Mouse (Mus musculus): ENCODE results near the gene Fnip1. TPM values are rescaled to one million over a fixed set of nuclear protein-coding genes. Genes with fewer than 3 reads are reported as not detected.

The Fnip1 gene
- polyA plus RNA-seq, 1 experiment: 15.8 TPM

GRCm38 (mm10) chr11:54454516-54454915 is 16.5 kb downstream of the Fnip1 start:
- H3K4me3 ChIP-seq (ENCODE audit: insufficient read depth, low read length): no peak overlapping the region
- no peaks in the 10 kb centered on the region; the same call in 1 of the 2 replicates for H3K4me1 ChIP-seq (ENCODE audit: control insufficient read depth, insufficient read depth, low read length)
- H3K27ac ChIP-seq (ENCODE audit: insufficient read depth, low read length): no peak overlapping the region
- TF ChIP-seq CTCF (IDR thresholded peaks at IDR 0.05; ENCODE audit: extremely low read depth, insufficient read depth, low read length) (no peak), POLR2A (IDR thresholded peaks at IDR 0.05; ENCODE audit: extremely low read depth, insufficient read depth, low read length) (no peak)

GRCm38 (mm10) chr11:54456875-54457274 is 18.9 kb downstream of the Fnip1 start:
- no peaks in the 10 kb centered on the region; the same call in 1 of the 2 replicates for H3K4me1 ChIP-seq (ENCODE audit: control insufficient read depth, insufficient read depth, low read length)
- H3K27ac ChIP-seq (ENCODE audit: insufficient read depth, low read length): no peak overlapping the region
- TF ChIP-seq CTCF (IDR thresholded peaks at IDR 0.05; ENCODE audit: extremely low read depth, insufficient read depth, low read length) (no peak), POLR2A (IDR thresholded peaks at IDR 0.05; ENCODE audit: extremely low read depth, insufficient read depth, low read length) (no peak)
- H3K4me3 ChIP-seq (ENCODE audit: insufficient read depth, low read length): no peak overlapping the region

- Histone ChIP-seq H3K27ac (ENCODE audit: insufficient read depth, low read length) (no peak overlapping the region), H3K4me3 (ENCODE audit: insufficient read depth, low read length) (no peak overlapping the region), H3K4me1 (ENCODE audit: control insufficient read depth, insufficient read depth, low read length) (no peaks in the 10 kb centered on the region; the same call in 1 of the 2 replicates)
- TF ChIP-seq POLR2A (IDR thresholded peaks at IDR 0.05; ENCODE audit: extremely low read depth, insufficient read depth, low read length): no peak
These were observed 20.2 kb downstream of the Fnip1 start for GRCm38 (mm10) chr11:54458168-54458567.

GRCm38 (mm10) chr11:54464557-54465244 is 26.7 kb downstream of the Fnip1 start:
- no peak for TF ChIP-seq POLR2A (IDR thresholded peaks at IDR 0.05; ENCODE audit: extremely low read depth, insufficient read depth, low read length)
- no peak for TF ChIP-seq CTCF (IDR thresholded peaks at IDR 0.05; ENCODE audit: extremely low read depth, insufficient read depth, low read length)
- Histone ChIP-seq H3K4me3 (ENCODE audit: insufficient read depth, low read length) (no peak overlapping the region), H3K27ac (ENCODE audit: insufficient read depth, low read length) (peak overlapping the region; percentile 87), H3K4me1 (ENCODE audit: control insufficient read depth, insufficient read depth, low read length) (peaks cover 2% of the 10 kb centered on the region; the same call in 1 of the 2 replicates)

GRCm38 (mm10) chr11:54472231-54472630 is 34.2 kb downstream of the Fnip1 start:
- TF ChIP-seq CTCF (IDR thresholded peaks at IDR 0.05; ENCODE audit: extremely low read depth, insufficient read depth, low read length) (no peak), POLR2A (IDR thresholded peaks at IDR 0.05; ENCODE audit: extremely low read depth, insufficient read depth, low read length) (no peak)
- Histone ChIP-seq H3K27ac (ENCODE audit: insufficient read depth, low read length) (no peak overlapping the region), H3K4me3 (ENCODE audit: insufficient read depth, low read length) (no peak overlapping the region), H3K4me1 (ENCODE audit: control insufficient read depth, insufficient read depth, low read length) (no peaks in the 10 kb centered on the region)

GRCm38 (mm10) chr11:54478414-54478813 is 40.4 kb downstream of the Fnip1 start:
- TF ChIP-seq CTCF (IDR thresholded peaks at IDR 0.05; ENCODE audit: extremely low read depth, insufficient read depth, low read length): no peak
- no peak for TF ChIP-seq POLR2A (IDR thresholded peaks at IDR 0.05; ENCODE audit: extremely low read depth, insufficient read depth, low read length)
- H3K4me3 ChIP-seq (ENCODE audit: insufficient read depth, low read length): no peak overlapping the region
- no peak overlapping the region for H3K27ac ChIP-seq (ENCODE audit: insufficient read depth, low read length)
- peaks cover 2% of the 10 kb centered on the region; the same call in 1 of the 2 replicates for H3K4me1 ChIP-seq (ENCODE audit: control insufficient read depth, insufficient read depth, low read length)

GRCm38 (mm10) chr11:54486041-54486440 is 48.0 kb downstream of the Fnip1 start:
- no peak overlapping the region for H3K27ac ChIP-seq (ENCODE audit: insufficient read depth, low read length)
- no peak overlapping the region for H3K4me3 ChIP-seq (ENCODE audit: insufficient read depth, low read length)
- TF ChIP-seq CTCF (IDR thresholded peaks at IDR 0.05; ENCODE audit: extremely low read depth, insufficient read depth, low read length) (no peak), POLR2A (IDR thresholded peaks at IDR 0.05; ENCODE audit: extremely low read depth, insufficient read depth, low read length) (no peak)

GRCm38 (mm10) chr11:54491946-54492558 is 54.1 kb downstream of the Fnip1 start:
- H3K4me3 ChIP-seq (ENCODE audit: insufficient read depth, low read length): no peak overlapping the region
- H3K27ac ChIP-seq (ENCODE audit: insufficient read depth, low read length): no peak overlapping the region
- TF ChIP-seq CTCF (IDR thresholded peaks at IDR 0.05; ENCODE audit: extremely low read depth, insufficient read depth, low read length): no peak
- no peak for TF ChIP-seq POLR2A (IDR thresholded peaks at IDR 0.05; ENCODE audit: extremely low read depth, insufficient read depth, low read length)
- H3K4me1 ChIP-seq (ENCODE audit: control insufficient read depth, insufficient read depth, low read length): no peaks in the 10 kb centered on the region

More at GRCm38 (mm10) chr11:54486041-54486440, 48.0 kb downstream of the Fnip1 start:
- no peaks in the 10 kb centered on the region for H3K4me1 ChIP-seq (ENCODE audit: control insufficient read depth, insufficient read depth, low read length)

GRCm38 (mm10) chr11:54492559-54492958 is 54.6 kb downstream of the Fnip1 start:
- Histone ChIP-seq H3K27ac (ENCODE audit: insufficient read depth, low read length) (no peak overlapping the region), H3K4me1 (ENCODE audit: control insufficient read depth, insufficient read depth, low read length) (no peaks in the 10 kb centered on the region)
- TF ChIP-seq CTCF (IDR thresholded peaks at IDR 0.05; ENCODE audit: extremely low read depth, insufficient read depth, low read length) (no peak), POLR2A (IDR thresholded peaks at IDR 0.05; ENCODE audit: extremely low read depth, insufficient read depth, low read length) (no peak)

GRCm38 (mm10) chr11:54499838-54500237 is 61.8 kb downstream of the Fnip1 start:
- Histone ChIP-seq H3K4me1 (ENCODE audit: control insufficient read depth, insufficient read depth, low read length) (no peaks in the 10 kb centered on the region), H3K4me3 (ENCODE audit: insufficient read depth, low read length) (no peak overlapping the region), H3K27ac (ENCODE audit: insufficient read depth, low read length) (no peak overlapping the region)
- TF ChIP-seq POLR2A (IDR thresholded peaks at IDR 0.05; ENCODE audit: extremely low read depth, insufficient read depth, low read length) (no peak), CTCF (IDR thresholded peaks at IDR 0.05; ENCODE audit: extremely low read depth, insufficient read depth, low read length) (no peak)

More at GRCm38 (mm10) chr11:54492559-54492958, 54.6 kb downstream of the Fnip1 start:
- no peak overlapping the region for H3K4me3 ChIP-seq (ENCODE audit: insufficient read depth, low read length)
